Comparison of ENCODE assay signal across 8 mouse cellular contexts in the genomic region with DNA sequence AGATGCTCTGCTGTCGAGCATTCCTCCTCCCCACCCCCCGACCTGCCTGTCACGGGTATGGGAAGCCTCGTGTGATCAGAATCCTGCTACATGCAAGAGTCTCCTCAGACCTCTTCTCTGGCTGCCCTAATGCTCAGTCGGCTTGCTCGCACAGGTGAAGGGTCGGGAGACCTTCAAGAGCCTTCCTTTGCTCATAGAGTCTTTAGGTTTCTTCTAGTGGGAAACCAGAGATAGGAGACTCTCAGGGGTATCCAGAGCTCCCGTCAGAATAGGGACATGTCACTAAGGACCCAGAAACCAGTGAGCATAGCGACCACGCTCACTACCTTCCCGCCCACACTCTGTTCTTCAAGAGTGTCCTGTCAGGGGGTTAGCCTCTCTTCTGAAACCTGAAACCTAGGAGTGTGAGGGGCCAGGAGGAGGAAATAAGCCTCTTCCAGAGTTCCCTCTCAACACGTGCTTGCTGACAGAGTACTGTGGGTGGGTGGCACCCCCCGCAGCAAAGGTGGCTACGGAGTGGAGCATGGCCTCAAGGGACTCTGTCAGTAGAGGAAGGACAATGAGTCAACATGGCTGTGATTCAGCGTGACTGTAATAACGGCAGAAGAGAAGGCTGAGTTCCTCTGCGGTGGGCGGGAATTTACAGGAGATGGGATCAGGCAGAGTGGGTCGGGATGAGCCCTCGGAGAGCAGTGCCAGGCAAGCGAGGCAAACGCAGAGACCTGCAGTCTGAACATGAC. TPM values are rescaled to one million over a fixed set of nuclear protein-coding genes. Genes with fewer than 3 reads are reported as not detected.
DNase-seq lines count a peak whose midpoint lies in the region; ATAC-seq and TF ChIP-seq lines count a peak whose summit lies in the region.

No protein-coding gene starts in this region.

- no peaks in the 10 kb centered on the region for H3K27me3 ChIP-seq in hindbrain, postnatal 0 days (ENCODE audit: insufficient read depth, low read length)

- no peak for DNase-seq in frontal cortex, postnatal 10 days (ENCODE audit: low spot score in 2 of 2)
- DNase-seq in left cerebral cortex, adult 18-20 months (ENCODE audit: low spot score in 2 of 2) = peak; percentile 56 to 63
- no peak for DNase-seq in left cerebral cortex, postnatal 10 days (ENCODE audit: extremely low spot score in 1 of 2, low spot score in 2 of 2)
- peak; percentile 64 for DNase-seq in NIH3T3 (ENCODE audit: low read depth)
- DNase-seq in hindbrain, postnatal 0 days (ENCODE audit: low spot score) = no peak
- DNase-seq in embryo, embryonic 9.5 days (ENCODE audit: extremely low spot score) = no peak
- no peak for DNase-seq in cerebellum, adult 9-10 months

- H3K4me3 ChIP-seq in hindbrain, postnatal 0 days (ENCODE audit: low read length) = no peak overlapping the region

- H3K27ac ChIP-seq in hindbrain, postnatal 0 days = no peak overlapping the region

- no peak overlapping the region for H3K9ac ChIP-seq in hindbrain, postnatal 0 days (replicated peaks; ENCODE audit: low read length)

- no peak overlapping the region for H3K4me2 ChIP-seq in hindbrain, postnatal 0 days (ENCODE audit: low read depth, low read length)

- intact Hi-C loops in left cerebral cortex, postnatal 10 days (cut with DNase I) = no loop called here

- no peaks in the 10 kb centered on the region for H3K36me3 ChIP-seq in hindbrain, postnatal 0 days (ENCODE audit: insufficient read depth, low read length)

- H3K9me3 ChIP-seq in hindbrain, postnatal 0 days (ENCODE audit: low read length) = no peaks in the 10 kb centered on the region

- 41% methylated on average over 22 of the region's 22 CpGs for WGBS in hindbrain, postnatal 0 days

- H3K4me1 ChIP-seq in hindbrain, postnatal 0 days (ENCODE audit: insufficient read depth, low read length) = no peaks in the 10 kb centered on the region

- peak; percentile 86; the same call in 1 of the 2 replicates for ATAC-seq in frontal cortex, adult (ENCODE audit: low TSS enrichment)
- ATAC-seq in hindbrain, postnatal 0 days = 0 out of 2 replicates have a peak, but pooled peaks have one; percentile 32

- TF ChIP-seq CTCF in hindbrain, postnatal 0 days (IDR thresholded peaks at IDR 0.05; ENCODE audit: low read depth) = no peak

RNA-seq across cellular contexts. Expression of a gene that starts 31.6 kb away (rescaled TPM):
- total RNA-seq in left cerebral cortex, adult 18-20 months (2021) = under 1 TPM in 1 of 2 experiments, not detected in 1; 0.21 TPM
- not detected for total RNA-seq in left cerebral cortex, postnatal 10 days (2021)
- total RNA-seq in hindbrain, postnatal 0 days (2014; rRNA removed) = 0.89 TPM in 1 of 2 replicates, not detected in the other
- 0.11 and 0.16 TPM in 2 replicates for polyA plus RNA-seq in hindbrain, postnatal 0 days (2015; fragmentation: Nextera tagmentation; extraction: Ambion mirVana)

RNA-seq across cellular contexts. Expression of a gene that starts 33.1 kb away (rescaled TPM):
- total RNA-seq in left cerebral cortex, adult 18-20 months (2021) = 10 to 100 TPM; 12.9 to 13.2 TPM
- 10 to 100 TPM; 11.3 to 12.8 TPM for total RNA-seq in left cerebral cortex, postnatal 10 days (2021)
- total RNA-seq in hindbrain, postnatal 0 days (2014; rRNA removed) = 11.5 and 14.6 TPM in 2 replicates
- polyA plus RNA-seq in hindbrain, postnatal 0 days (2015; fragmentation: Nextera tagmentation; extraction: Ambion mirVana) = 12.5 and 13.2 TPM in 2 replicates

RNA-seq across cellular contexts. Expression of a gene that starts 42.2 kb away (rescaled TPM):
- total RNA-seq in left cerebral cortex, adult 18-20 months (2021) = 10 to 100 TPM; 67.4 to 70.6 TPM
- 10 to 100 TPM; 69.0 to 69.2 TPM for total RNA-seq in left cerebral cortex, postnatal 10 days (2021)
- total RNA-seq in hindbrain, postnatal 0 days (2014; rRNA removed) = 64.6 and 69.3 TPM in 2 replicates
- 64.9 and 66.6 TPM in 2 replicates for polyA plus RNA-seq in hindbrain, postnatal 0 days (2015; fragmentation: Nextera tagmentation; extraction: Ambion mirVana)

RNA-seq across cellular contexts. Expression of a gene that starts 42.4 kb away (rescaled TPM):
- under 1 TPM; 0.33 to 0.37 TPM for total RNA-seq in left cerebral cortex, adult 18-20 months (2021)
- under 1 TPM; 0.61 to 0.75 TPM for total RNA-seq in left cerebral cortex, postnatal 10 days (2021)
- 0.36 and 3.5 TPM in 2 replicates for total RNA-seq in hindbrain, postnatal 0 days (2014; rRNA removed)
- 3.5 and 4.1 TPM in 2 replicates for polyA plus RNA-seq in hindbrain, postnatal 0 days (2015; fragmentation: Nextera tagmentation; extraction: Ambion mirVana)

RNA-seq across cellular contexts. Expression of a gene that starts 53.8 kb away (rescaled TPM):
- total RNA-seq in left cerebral cortex, adult 18-20 months (2021) = 1 to 10 TPM; 4.2 to 4.6 TPM
- total RNA-seq in left cerebral cortex, postnatal 10 days (2021) = 1 to 10 TPM; 3.9 to 4.2 TPM
- 10.5 and 24.0 TPM in 2 replicates for total RNA-seq in hindbrain, postnatal 0 days (2014; rRNA removed)
- 12.4 and 13.8 TPM in 2 replicates for polyA plus RNA-seq in hindbrain, postnatal 0 days (2015; fragmentation: Nextera tagmentation; extraction: Ambion mirVana)

Comparison
In these comparisons a context has a peak if more than half of its experiments do, and no peak if none do; other contexts are left out.
1. DNase-seq: peak in left cerebral cortex, adult 18-20 months (2 of 2) and NIH3T3 (single experiment); none in frontal cortex, postnatal 10 days (0 of 2), left cerebral cortex, postnatal 10 days (0 of 2), hindbrain, postnatal 0 days (single experiment), embryo, embryonic 9.5 days (single experiment) and cerebellum, adult 9-10 months (single experiment).